Mouse (Mus musculus): ENCODE measurements around the gene Stambpl1.

The Stambpl1 gene

GRCm38 (mm10) chr19:34278078-34278477 is 86.0 kb downstream of the Stambpl1 start:
- DNase-seq (ENCODE audit: extremely low spot score, low read depth, low spot score) = no peak

- DNase-seq (ENCODE audit: extremely low spot score, low read depth, low spot score) = no peak
These were observed 91.6 kb downstream of the Stambpl1 start for GRCm38 (mm10) chr19:34283614-34284013.

- DNase-seq (ENCODE audit: extremely low spot score, low read depth, low spot score) = no peak
These were observed 92.4 kb downstream of the Stambpl1 start for GRCm38 (mm10) chr19:34284383-34284782.

GRCm38 (mm10) chr19:34284826-34285225 is 92.8 kb downstream of the Stambpl1 start:
- no peak for DNase-seq (ENCODE audit: extremely low spot score, low read depth, low spot score)

- no peak for DNase-seq (ENCODE audit: extremely low spot score, low read depth, low spot score)
These were observed 95.2 kb downstream of the Stambpl1 start for GRCm38 (mm10) chr19:34287221-34287620.

DNA sequence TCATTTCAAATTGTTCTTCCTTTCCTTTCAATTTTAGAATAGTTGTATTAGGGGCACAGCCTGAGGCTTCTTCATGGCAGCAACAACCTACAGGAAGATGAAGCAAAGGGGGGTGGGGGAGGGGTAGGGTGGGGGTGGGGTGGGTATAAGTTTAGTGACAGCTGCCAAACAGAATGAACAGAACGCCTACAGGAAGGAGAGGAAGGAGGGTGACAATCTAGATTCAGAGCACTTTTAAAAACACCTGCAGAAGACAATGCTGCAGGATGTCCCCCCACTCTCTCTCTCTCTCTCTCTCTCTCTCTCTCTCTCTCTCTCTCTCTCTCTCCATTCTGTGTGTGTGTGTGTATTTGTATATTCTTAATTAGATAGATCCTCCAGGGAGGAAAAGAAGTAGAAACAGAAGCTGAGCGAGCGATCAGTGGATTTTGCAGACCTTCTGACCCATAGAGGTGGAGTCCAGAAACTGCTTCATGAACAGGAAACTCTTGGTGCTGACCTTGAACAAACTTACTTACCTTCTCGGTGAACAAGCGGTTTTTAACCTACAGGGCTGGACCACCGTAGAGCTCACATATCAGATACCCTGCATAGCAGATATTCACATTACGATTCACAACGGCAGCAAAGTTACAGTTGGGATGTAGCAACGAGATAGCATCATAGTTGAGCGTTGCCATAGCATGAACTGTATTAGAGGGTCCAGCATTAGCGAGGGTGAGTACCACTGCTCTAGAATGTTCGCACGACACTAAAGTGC is 95.8 kb downstream of the Stambpl1 start:
- DNase-seq (ENCODE audit: extremely low spot score, low read depth, low spot score) = no peak

- no peak for DNase-seq (ENCODE audit: extremely low spot score, low read depth, low spot score)
These were observed 96.7 kb downstream of the Stambpl1 start for GRCm38 (mm10) chr19:34288696-34289095.
